Mouse (Mus musculus) layer of hippocampus, adult 11-12 months (tissue): Measurements from ENCODE around the gene Kcna4.

Source experiments
- DNase-seq: peaks from one replicate; pipeline ENCODE4 v3.0.0; 2022; ENCODE audit warnings: low spot score

Gene Kcna4

GRCm38 (mm10) chr2:107289990-107290696 lies at the start of gene Kcna4:
Gene Kcna4, plus strand, starts transcription at chr2:107290639.
- DNase-seq = peak; percentile 69

GRCm38 (mm10) chr2:107258091-107258490 lies 32.3 kb upstream of the Kcna4 start:
- DNase-seq = no peak

- no peak for DNase-seq
Measured at GRCm38 (mm10) chr2:107266251-107266650, 24.2 kb upstream of the Kcna4 start.

- DNase-seq = no peak
Measured at GRCm38 (mm10) chr2:107270050-107270449, 20.4 kb upstream of the Kcna4 start.

GRCm38 (mm10) chr2:107290697-107291019 lies 219 bp downstream of the Kcna4 start:
- no peak for DNase-seq

GRCm38 (mm10) chr2:107291142-107291541 lies 703 bp downstream of the Kcna4 start:
- DNase-seq = no peak

- DNase-seq = no peak
Measured at GRCm38 (mm10) chr2:107294521-107294920, 4.1 kb downstream of the Kcna4 start.

- DNase-seq = no peak
Measured at GRCm38 (mm10) chr2:107301886-107302285, 11.4 kb downstream of the Kcna4 start.

- DNase-seq = no peak
Measured at GRCm38 (mm10) chr2:107304707-107305106, 14.3 kb downstream of the Kcna4 start.

GRCm38 (mm10) chr2:107306077-107306476 lies 15.6 kb downstream of the Kcna4 start:
- no peak for DNase-seq

- no peak for DNase-seq
Measured at GRCm38 (mm10) chr2:107318636-107319035, 28.2 kb downstream of the Kcna4 start.

- DNase-seq = no peak
Measured at GRCm38 (mm10) chr2:107321596-107322226, 31.3 kb downstream of the Kcna4 start.

GRCm38 (mm10) chr2:107324090-107324489 lies 33.7 kb downstream of the Kcna4 start:
- DNase-seq = no peak

GRCm38 (mm10) chr2:107327276-107327675 lies 36.8 kb downstream of the Kcna4 start:
- DNase-seq = no peak

GRCm38 (mm10) chr2:107341291-107341690 lies 50.9 kb downstream of the Kcna4 start:
- DNase-seq = no peak

- DNase-seq = no peak
Measured at GRCm38 (mm10) chr2:107344807-107345206, 54.4 kb downstream of the Kcna4 start.

GRCm38 (mm10) chr2:107345299-107345698 lies 54.9 kb downstream of the Kcna4 start:
- DNase-seq = no peak
